9 mouse cellular contexts compared by ENCODE assay signal in genomic region chr4:94979500-94979915, GRCm38 (mm10). TPM values are rescaled to one million over a fixed set of nuclear protein-coding genes. Genes with fewer than 3 reads are reported as not detected.
DNase-seq lines count a peak whose midpoint lies in the region; ATAC-seq lines count a peak whose summit lies in the region.
"Had no signal": no experiment of that assay in that cellular context is flagged by ENCODE, and none has a peak within 500 bp of the region (broad histone marks: within the 10 kb centered on the region; RNA-seq: fewer than 3 reads in every experiment).

No protein-coding gene starts in this region.

- no peaks in the 10 kb centered on the region for H3K27me3 ChIP-seq in limb, embryonic 11.5 days (ENCODE audit: control insufficient read depth, insufficient read depth, low read length)
- H3K27me3 ChIP-seq in stomach, embryonic 14.5 days (ENCODE audit: control insufficient read depth, insufficient read depth, low read length), result no peaks in the 10 kb centered on the region

- H3K36me3 ChIP-seq in limb, embryonic 11.5 days (ENCODE audit: control insufficient read depth, insufficient read depth, low read length), result peaks cover 4% of the 10 kb centered on the region; the same call in 1 of the 2 replicates
- H3K36me3 ChIP-seq in stomach, embryonic 14.5 days (ENCODE audit: control insufficient read depth, insufficient read depth, low read length), result peaks cover 10% of the 10 kb centered on the region; the same call in 1 of the 2 replicates

- ATAC-seq in limb, embryonic 11.5 days (ENCODE audit: insufficient number of reproducible peaks, low FRiP score, low TSS enrichment, low read depth), result no peak
- ATAC-seq in stomach, embryonic 14.5 days (ENCODE audit: insufficient number of reproducible peaks, insufficient read depth, low FRiP score, low read depth), result no peak

- H3K9me3 ChIP-seq in limb, embryonic 11.5 days (ENCODE audit: control insufficient read depth, low read length), result no peaks in the 10 kb centered on the region
- H3K9me3 ChIP-seq in stomach, embryonic 14.5 days (ENCODE audit: control insufficient read depth, low read depth, low read length), result no peaks in the 10 kb centered on the region

- H3K4me3 ChIP-seq in limb, embryonic 11.5 days (ENCODE audit: low read depth, low read length), result peak overlapping the region; percentile 90
- peak overlapping the region; percentile 86 for H3K4me3 ChIP-seq in stomach, embryonic 14.5 days (ENCODE audit: low read depth, low read length)

- DNase-seq in embryo, embryonic 10 days (ENCODE audit: low spot score), result peak; percentile 12
- DNase-seq in embryo, embryonic 9.5 days (ENCODE audit: extremely low spot score), result no peak
- DNase-seq in thymus, postnatal 0 days (ENCODE audit: low spot score), result peak; percentile 16
- DNase-seq in thymus, postnatal 10 days (ENCODE audit: low spot score in 2 of 2), result no peak
- DNase-seq in limb, embryonic 11.5 days (ENCODE audit: low spot score), result no peak
- DNase-seq in testis, postnatal 14 days (ENCODE audit: low spot score), result no peak
- DNase-seq in gastrocnemius, adult 8-10 months (ENCODE audit: low spot score in 2 of 2), result no peak

- peak overlapping the region; percentile 87 for H3K9ac ChIP-seq in limb, embryonic 11.5 days (ENCODE audit: low read length)
- peak overlapping the region; percentile 88 for H3K9ac ChIP-seq in stomach, embryonic 14.5 days (replicated peaks; ENCODE audit: low read depth, low read length)

- peak overlapping the region; percentile 71 for H3K4me2 ChIP-seq in limb, embryonic 11.5 days (ENCODE audit: low read depth, severe bottlenecking)
- H3K4me2 ChIP-seq in stomach, embryonic 14.5 days (replicated peaks; ENCODE audit: low read depth, low read length), result peak overlapping the region; percentile 52

- H3K4me1 ChIP-seq in limb, embryonic 11.5 days (ENCODE audit: control insufficient read depth, insufficient read depth, low read length), result 0 out of 2 replicates have a peak, but pooled peaks cover 7% of the 10 kb centered on the region
- H3K4me1 ChIP-seq in stomach, embryonic 14.5 days (ENCODE audit: control insufficient read depth, insufficient read depth, low read length), result peaks cover 11% of the 10 kb centered on the region

- WGBS in limb, embryonic 11.5 days, result 52% methylated on average over 4 of the region's 4 CpGs
- 43% methylated on average over 4 of the region's 4 CpGs for WGBS in stomach, embryonic 14.5 days

- H3K27ac ChIP-seq in limb, embryonic 11.5 days (replicated peaks; ENCODE audit: low read depth, low read length), result no peak overlapping the region
- peak overlapping the region; percentile 88; the same call in 1 of the 2 replicates for H3K27ac ChIP-seq in stomach, embryonic 14.5 days (ENCODE audit: low read length)

RNA-seq across cellular contexts. Expression of gene Mysm1, which starts 0.6 kb away (rescaled TPM):
- polyA plus RNA-seq in thymus, postnatal 0 days (2015; fragmentation: Nextera tagmentation; extraction: Ambion mirVana), result 24.5 and 34.0 TPM in 2 replicates
- polyA plus RNA-seq in limb, embryonic 11.5 days (2014; fragmentation: Nextera tagmentation; extraction: Ambion mirVana), result 29.5 and 29.9 TPM in 2 replicates
- polyA plus RNA-seq in stomach, embryonic 14.5 days (2014; fragmentation: Nextera tagmentation; extraction: Ambion mirVana), result 47.1 and 55.7 TPM in 2 replicates
- 10 to 100 TPM in 1 of 4 experiments, 1 to 10 TPM in 3; 3.9 to 10.2 (median 6.9) TPM for total RNA-seq in gastrocnemius, adult 8-10 months (2022)

RNA-seq across cellular contexts. Expression of gene Eqtn, which starts 50.9 kb away (rescaled TPM):
- polyA plus RNA-seq in thymus, postnatal 0 days (2015; fragmentation: Nextera tagmentation; extraction: Ambion mirVana), result 0.12 and 0.40 TPM in 2 replicates
- not detected in 2 replicates for polyA plus RNA-seq in limb, embryonic 11.5 days (2014; fragmentation: Nextera tagmentation; extraction: Ambion mirVana)
- polyA plus RNA-seq in stomach, embryonic 14.5 days (2014; fragmentation: Nextera tagmentation; extraction: Ambion mirVana), result 0.22 TPM in 1 of 2 replicates, not detected in the other
- 1 to 10 TPM in 1 of 4 experiments, under 1 TPM in 3; 0.75 to 1.1 (median 0.84) TPM for total RNA-seq in gastrocnemius, adult 8-10 months (2022)
- total RNA-seq: hematopoietic stem cell, adult 5-6 weeks had no signal

Comparison
In these comparisons a context has a peak if more than half of its experiments do, and no peak if none do; other contexts are left out.
1. DNase-seq: peak in embryo, embryonic 10 days (single experiment) and thymus, postnatal 0 days (single experiment); none in embryo, embryonic 9.5 days (single experiment), thymus, postnatal 10 days (0 of 2), limb, embryonic 11.5 days (single experiment), testis, postnatal 14 days (single experiment) and gastrocnemius, adult 8-10 months (0 of 2).